Mouse (Mus musculus) right cerebral cortex, adult 2 months (tissue): ENCODE measurements around the gene Uap1l1.
A peak's percentile ranks its signal among the peaks of the same experiment; 100 is the strongest.

Source experiments
- DNase-seq, 2 experiments: peaks; one replicate each; pipeline ENCODE4 v3.0.0; 2021 to 2022; ENCODE audit warnings: low spot score in 2 of 2

The Uap1l1 gene

DNA sequence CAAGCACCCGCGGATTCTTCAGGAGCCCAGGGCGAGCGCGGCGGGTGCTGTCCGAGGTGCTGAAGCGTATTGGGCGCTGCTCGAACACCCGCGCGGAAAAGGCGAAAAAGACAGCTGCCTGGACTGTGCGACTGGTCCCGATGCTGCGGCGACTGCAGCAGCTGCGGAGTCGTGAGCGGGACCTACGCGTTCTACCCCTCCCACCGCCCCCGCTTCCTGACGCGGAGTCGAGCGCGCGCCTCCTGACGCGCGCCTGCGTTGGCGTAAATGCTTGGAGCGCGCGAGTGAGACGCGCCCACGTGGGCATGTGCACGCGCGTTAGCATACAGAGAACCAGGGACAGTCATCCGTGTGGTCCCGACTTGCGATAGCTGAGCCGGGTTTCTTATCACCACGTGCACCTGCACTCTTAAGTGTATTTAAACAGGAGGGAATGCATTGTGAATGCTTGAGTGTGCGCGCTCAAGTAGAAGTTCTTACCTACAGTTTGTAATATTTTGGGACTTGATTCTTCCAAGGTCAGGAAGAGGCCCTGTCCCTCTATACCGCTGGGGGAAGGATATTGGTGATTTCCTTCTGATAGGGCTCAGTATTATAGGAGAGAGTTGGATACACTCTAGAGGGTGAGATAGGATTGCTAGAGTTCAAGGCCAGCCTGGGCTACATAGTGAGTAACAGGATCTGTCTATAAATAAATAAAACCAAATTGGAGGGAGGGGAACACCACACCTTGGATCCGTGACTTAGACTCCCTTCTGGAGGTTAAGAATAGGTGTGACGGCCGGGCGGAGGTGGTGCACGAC is 46.3 kb downstream of the Uap1l1 start, which contains the start of gene Grin1:
Grin1 (minus strand) TSS at position 217 of the 803 bp plus-strand sequence.
- DNase-seq, result peak; percentile 89 to 95

GRCm38 (mm10) chr2:25318119-25318966 is 47.1 kb downstream of the Uap1l1 start:
- peak; percentile 57 to 66 for DNase-seq

- no peak for DNase-seq
Measured at GRCm38 (mm10) chr2:25311491-25311891, 54.0 kb downstream of the Uap1l1 start.

DNA sequence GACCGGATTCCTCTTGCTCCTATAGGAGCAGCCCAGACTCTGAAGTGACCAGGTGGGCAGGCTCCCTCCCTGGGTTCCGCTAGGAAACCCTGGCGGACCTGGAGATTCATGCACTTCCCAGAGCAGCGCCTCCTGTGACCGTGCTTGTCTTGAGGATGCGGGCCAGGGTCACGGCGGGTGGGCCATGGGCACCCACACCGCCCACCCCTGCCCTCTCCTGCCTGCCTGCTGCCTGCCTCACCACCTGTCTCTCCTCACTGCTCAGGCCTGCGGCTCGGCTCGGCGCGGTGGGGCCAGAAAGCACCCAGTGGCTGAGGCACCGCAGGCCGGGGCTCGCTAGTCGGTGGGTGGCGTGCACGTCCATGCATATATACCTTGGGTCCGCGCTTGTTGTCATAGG is 54.5 kb downstream of the Uap1l1 start:
- DNase-seq, result no peak

- DNase-seq, result no peak
Measured at GRCm38 (mm10) chr2:25310180-25310579, 55.3 kb downstream of the Uap1l1 start.
